Mouse (Mus musculus): Measurements from ENCODE around the gene Surf6. TPM values are rescaled to one million over a fixed set of nuclear protein-coding genes. Genes with fewer than 3 reads are reported as not detected.

Gene Surf6
- total and polyA plus RNA-seq, 2 experiments, result 6.2 to 7.8 TPM

- peak; percentile 68 for DNase-seq (ENCODE audit: extremely low read depth, low read depth, low spot score)
- Histone ChIP-seq H3K4me1 (ENCODE audit: control insufficient read depth, insufficient read depth, low read length) (peaks cover 49% of the 10 kb centered on the region), H3K79me2 (ENCODE audit: control insufficient read depth, insufficient read depth, low read length) (peaks cover 49% of the 10 kb centered on the region), H3K27ac (replicated peaks; ENCODE audit: insufficient read depth, low read depth, low read length) (peak overlapping the region; percentile 82), H3K27me3 (ENCODE audit: control insufficient read depth, insufficient read depth, low read length) (no peaks in the 10 kb centered on the region), H3K9ac (ENCODE audit: low read depth, low read length) (peak overlapping the region; percentile 12; the same call in 1 of the 2 replicates), H3K4me3 (ENCODE audit: insufficient read depth, low read depth, low read length) (no peak overlapping the region), H3K36me3 (ENCODE audit: control insufficient read depth, insufficient read depth, low read length) (peaks cover 45% of the 10 kb centered on the region)
- WGBS, result 33% methylated on average over 6 of the region's 6 CpGs
- TF ChIP-seq POLR2A (IDR thresholded peaks at IDR 0.05; ENCODE audit: extremely low read depth, insufficient read depth, low read length) (no peak), CTCF (IDR thresholded peaks at IDR 0.05; ENCODE audit: low read depth, low read length) (no peak)
These were observed 25.2 kb upstream of the Surf6 start for GRCm38 (mm10) chr2:26927745-26928476.

GRCm38 (mm10) chr2:26921784-26922183 lies 19.1 kb upstream of the Surf6 start:
- TF ChIP-seq CTCF (IDR thresholded peaks at IDR 0.05; ENCODE audit: low read depth, low read length) (no peak), POLR2A (IDR thresholded peaks at IDR 0.05; ENCODE audit: extremely low read depth, insufficient read depth, low read length) (no peak)
- WGBS, result 15% methylated on average over 9 of the region's 9 CpGs
- peaks cover 40% of the 10 kb centered on the region for H3K4me1 ChIP-seq (ENCODE audit: control insufficient read depth, insufficient read depth, low read length)
- H3K4me3 ChIP-seq (ENCODE audit: insufficient read depth, low read depth, low read length), result no peak overlapping the region
- peaks cover 12% of the 10 kb centered on the region; the same call in 1 of the 2 replicates for H3K79me2 ChIP-seq (ENCODE audit: control insufficient read depth, insufficient read depth, low read length)
- no peak overlapping the region for H3K9ac ChIP-seq (ENCODE audit: low read depth, low read length)
- DNase-seq (ENCODE audit: extremely low read depth, low read depth, low spot score), result peak; percentile 91
- peaks cover 66% of the 10 kb centered on the region for H3K36me3 ChIP-seq (ENCODE audit: control insufficient read depth, insufficient read depth, low read length)
- no peaks in the 10 kb centered on the region for H3K27me3 ChIP-seq (ENCODE audit: control insufficient read depth, insufficient read depth, low read length)
- peak overlapping the region; percentile 43 for H3K27ac ChIP-seq (replicated peaks; ENCODE audit: insufficient read depth, low read depth, low read length)

GRCm38 (mm10) chr2:26920190-26920855 lies 17.6 kb upstream of the Surf6 start:
- 70% methylated on average over 6 of the region's 6 CpGs for WGBS
- H3K27me3 ChIP-seq (ENCODE audit: control insufficient read depth, insufficient read depth, low read length), result no peaks in the 10 kb centered on the region
- peaks cover 54% of the 10 kb centered on the region for H3K36me3 ChIP-seq (ENCODE audit: control insufficient read depth, insufficient read depth, low read length)
- peaks cover 42% of the 10 kb centered on the region for H3K4me1 ChIP-seq (ENCODE audit: control insufficient read depth, insufficient read depth, low read length)
- peak; percentile 50 for DNase-seq (ENCODE audit: extremely low read depth, low read depth, low spot score)
- H3K27ac ChIP-seq (replicated peaks; ENCODE audit: insufficient read depth, low read depth, low read length), result no peak overlapping the region
- no peak overlapping the region for H3K9ac ChIP-seq (ENCODE audit: low read depth, low read length)
- TF ChIP-seq POLR2A (IDR thresholded peaks at IDR 0.05; ENCODE audit: extremely low read depth, insufficient read depth, low read length) (no peak), CTCF (IDR thresholded peaks at IDR 0.05; ENCODE audit: low read depth, low read length) (no peak)
- peaks cover 9% of the 10 kb centered on the region; the same call in 1 of the 2 replicates for H3K79me2 ChIP-seq (ENCODE audit: control insufficient read depth, insufficient read depth, low read length)
- H3K4me3 ChIP-seq (ENCODE audit: insufficient read depth, low read depth, low read length), result no peak overlapping the region

GRCm38 (mm10) chr2:26919684-26920083 lies 17.0 kb upstream of the Surf6 start:
- 65% methylated on average over 3 of the region's 3 CpGs for WGBS

GRCm38 (mm10) chr2:26916738-26917137 lies 14.1 kb upstream of the Surf6 start:
- WGBS, result 0% methylated on average over 13 of the region's 13 CpGs
- H3K4me3 ChIP-seq (ENCODE audit: insufficient read depth, low read depth, low read length), result peak overlapping the region; percentile 66
- H3K27me3 ChIP-seq (ENCODE audit: control insufficient read depth, insufficient read depth, low read length), result no peaks in the 10 kb centered on the region
- peaks cover 11% of the 10 kb centered on the region; the same call in 1 of the 2 replicates for H3K79me2 ChIP-seq (ENCODE audit: control insufficient read depth, insufficient read depth, low read length)
- TF ChIP-seq CTCF (IDR thresholded peaks at IDR 0.05; ENCODE audit: low read depth, low read length) (no peak), POLR2A (IDR thresholded peaks at IDR 0.05; ENCODE audit: extremely low read depth, insufficient read depth, low read length) (no peak)
- peaks cover 31% of the 10 kb centered on the region for H3K4me1 ChIP-seq (ENCODE audit: control insufficient read depth, insufficient read depth, low read length)
- DNase-seq (ENCODE audit: extremely low read depth, low read depth, low spot score), result peak; percentile 46
- H3K9ac ChIP-seq (ENCODE audit: low read depth, low read length), result peak overlapping the region; percentile 65
- peaks cover 41% of the 10 kb centered on the region for H3K36me3 ChIP-seq (ENCODE audit: control insufficient read depth, insufficient read depth, low read length)
- peak overlapping the region; percentile 59 for H3K27ac ChIP-seq (replicated peaks; ENCODE audit: insufficient read depth, low read depth, low read length)

More at GRCm38 (mm10) chr2:26919684-26920083, 17.0 kb upstream of the Surf6 start:
- no peaks in the 10 kb centered on the region for H3K27me3 ChIP-seq (ENCODE audit: control insufficient read depth, insufficient read depth, low read length)
- TF ChIP-seq CTCF (IDR thresholded peaks at IDR 0.05; ENCODE audit: low read depth, low read length), result no peak
- TF ChIP-seq POLR2A (IDR thresholded peaks at IDR 0.05; ENCODE audit: extremely low read depth, insufficient read depth, low read length), result no peak
- H3K4me1 ChIP-seq (ENCODE audit: control insufficient read depth, insufficient read depth, low read length), result peaks cover 42% of the 10 kb centered on the region
- no peak overlapping the region for H3K4me3 ChIP-seq (ENCODE audit: insufficient read depth, low read depth, low read length)
- DNase-seq (ENCODE audit: extremely low read depth, low read depth, low spot score), result no peak
- H3K27ac ChIP-seq (replicated peaks; ENCODE audit: insufficient read depth, low read depth, low read length), result no peak overlapping the region
- H3K36me3 ChIP-seq (ENCODE audit: control insufficient read depth, insufficient read depth, low read length), result peaks cover 48% of the 10 kb centered on the region
- H3K9ac ChIP-seq (ENCODE audit: low read depth, low read length), result no peak overlapping the region
- H3K79me2 ChIP-seq (ENCODE audit: control insufficient read depth, insufficient read depth, low read length), result peaks cover 9% of the 10 kb centered on the region; the same call in 1 of the 2 replicates

All from liver, adult 2 months (tissue).